Mouse (Mus musculus): Measurements from ENCODE around the gene Otogl.

DNA sequence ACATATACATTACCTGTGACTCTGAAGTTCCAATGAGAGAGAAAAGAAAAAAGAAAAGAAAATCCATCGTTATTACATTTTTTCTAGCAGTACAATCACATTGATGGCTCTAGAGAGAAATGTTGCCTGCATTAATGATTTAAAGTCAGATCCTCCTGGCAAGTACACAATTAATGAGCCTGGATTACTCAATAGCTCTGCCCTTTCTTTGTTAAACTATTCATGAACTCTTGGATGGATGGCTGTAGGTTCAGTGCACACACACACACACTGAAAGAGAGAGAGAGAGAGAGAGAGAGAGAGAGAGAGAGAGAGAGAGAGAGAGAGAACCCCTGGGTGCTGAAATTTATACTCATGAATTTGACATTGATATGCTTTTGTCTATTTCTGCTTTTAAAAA, 192.1 kb downstream of the Otogl start, which contains the start of gene Ptprq:
- no peak for TF ChIP-seq CTCF (IDR thresholded peaks at IDR 0.05; ENCODE audit: borderline replicate concordance, extremely low read depth, insufficient read depth, insufficient read length)
- TF ChIP-seq POLR2A (IDR thresholded peaks at IDR 0.05; ENCODE audit: borderline replicate concordance, extremely low read depth, insufficient read depth, insufficient read length, poor library complexity, severe bottlenecking) = no peak

All from brain, embryonic 14.5 days (tissue).